Mouse (Mus musculus): ENCODE data around the gene Ecm2. TPM values are rescaled to one million over a fixed set of nuclear protein-coding genes. Genes with fewer than 3 reads are reported as not detected.
A peak's percentile ranks its signal among the peaks of the same experiment; 100 is the strongest.

The Ecm2 gene
- total and polyA plus RNA-seq, 2 experiments, result 0.07 to 0.55 TPM

DNA sequence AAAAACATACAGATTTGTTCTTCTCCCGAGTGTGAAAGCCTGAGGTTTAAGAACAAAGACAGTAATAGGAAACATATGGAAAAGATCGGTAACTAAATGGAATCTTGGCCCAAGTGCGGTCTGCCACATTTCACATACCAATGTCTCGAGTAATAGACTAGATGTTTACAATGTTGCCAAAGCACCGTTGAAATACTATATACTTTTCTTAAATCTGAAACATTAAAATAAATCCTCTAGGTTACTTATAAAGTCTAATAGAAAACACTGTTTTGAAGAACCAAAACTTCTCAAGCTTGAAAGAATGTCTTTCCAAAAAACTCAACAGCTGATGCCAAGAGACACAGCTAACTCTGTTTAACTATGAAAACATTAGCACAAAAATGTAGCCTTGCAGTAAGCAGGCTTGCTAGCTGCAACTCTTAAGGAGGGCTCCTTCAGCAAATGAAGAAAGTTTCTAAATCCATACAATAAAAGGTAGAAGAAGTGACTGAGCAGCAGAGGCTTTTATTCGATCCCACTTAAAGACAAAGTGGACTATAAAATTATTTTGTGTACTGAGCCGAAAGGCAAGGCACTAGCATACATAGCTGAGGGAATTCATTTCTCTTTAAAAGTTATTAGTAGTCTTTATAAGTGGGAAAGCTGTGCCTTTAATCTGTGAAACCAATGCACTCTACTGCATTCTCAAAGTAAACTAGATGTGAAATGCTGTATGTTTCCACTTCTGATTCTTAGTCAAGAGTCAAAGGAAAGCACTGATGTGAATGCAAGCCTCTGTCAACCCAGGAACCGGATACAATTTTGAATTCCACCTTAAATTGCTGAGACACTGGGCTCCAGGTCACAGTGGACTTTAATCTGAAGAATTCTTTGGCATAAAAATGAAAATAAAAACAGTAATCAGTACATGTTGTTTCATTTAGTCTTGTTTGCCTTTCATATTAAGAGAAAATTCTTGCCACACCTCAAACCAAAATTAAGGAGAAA, 77.2 kb downstream of the Ecm2 start, which contains the start of gene Omd:
Gene Omd (plus strand): TSS at position 922 of the 990 bp plus-strand sequence.
- Histone ChIP-seq H3K9ac (ENCODE audit: low read depth, low read length) (no peak within 1 kb of the TSS), H3K27ac (replicated peaks; ENCODE audit: insufficient read depth, low read depth, low read length) (0 out of 2 replicates have a peak within 1 kb of the TSS, but pooled peaks have one; percentile 24), H3K4me1 (ENCODE audit: control insufficient read depth, insufficient read depth, low read length) (peaks cover 4% of the 10 kb centered on the region; the same call in 1 of the 2 replicates), H3K79me2 (ENCODE audit: control insufficient read depth, insufficient read depth, low read length) (no peaks in the 10 kb centered on the region), H3K36me3 (ENCODE audit: control insufficient read depth, insufficient read depth, low read length) (no peaks in the 10 kb centered on the region), H3K4me3 (ENCODE audit: insufficient read depth, low read depth, low read length) (peak within 1 kb of the TSS; percentile 35; the same call in 1 of the 2 replicates), H3K27me3 (ENCODE audit: control insufficient read depth, insufficient read depth, low read length) (no peaks in the 10 kb centered on the region)
- WGBS, result 61% methylated on average over 8 of the region's 8 CpGs
- TF ChIP-seq POLR2A (IDR thresholded peaks at IDR 0.05; ENCODE audit: extremely low read depth, insufficient read depth, low read length), result no peak
- TF ChIP-seq CTCF (IDR thresholded peaks at IDR 0.05; ENCODE audit: low read depth, low read length), result no peak
- DNase-seq (ENCODE audit: extremely low read depth, low read depth, low spot score), result peak; percentile 90

Other genes with a start within 250 kb of the Ecm2 start
- gene Fgd3, start 184.5 kb upstream of the Ecm2 start, total RNA-seq (2014; rRNA removed), result 0.60 and 0.65 TPM in 2 replicates
- 0.40 and 0.51 TPM in 2 replicates for gene Fgd3, start 184.5 kb upstream of the Ecm2 start, polyA plus RNA-seq (2012; rRNA removed)
- 7.4 and 7.6 TPM in 2 replicates for gene Bicd2, start 163.2 kb upstream of the Ecm2 start, total RNA-seq (2014; rRNA removed)
- 6.2 and 8.7 TPM in 2 replicates for gene Bicd2, start 163.2 kb upstream of the Ecm2 start, polyA plus RNA-seq (2012; rRNA removed)
- gene Ippk, start 83.6 kb upstream of the Ecm2 start, total RNA-seq (2014; rRNA removed), result 5.0 and 5.6 TPM in 2 replicates
- gene Ippk, start 83.6 kb upstream of the Ecm2 start, polyA plus RNA-seq (2012; rRNA removed), result 3.2 and 3.9 TPM in 2 replicates
- gene Tes3-ps, start 11.5 kb upstream of the Ecm2 start, total RNA-seq (2014; rRNA removed), result 0.13 and 0.18 TPM in 2 replicates
- 0.04 TPM in 2 replicates for gene Tes3-ps, start 11.5 kb upstream of the Ecm2 start, polyA plus RNA-seq (2012; rRNA removed)
- 0.13 and 0.65 TPM in 2 replicates for gene Aspn, start 39.6 kb downstream of the Ecm2 start, total RNA-seq (2014; rRNA removed)
- not detected in 2 replicates for gene Aspn, start 39.6 kb downstream of the Ecm2 start, polyA plus RNA-seq (2012; rRNA removed)
- gene Omd, start 77.7 kb downstream of the Ecm2 start, total RNA-seq (2014; rRNA removed), result 0.54 and 0.55 TPM in 2 replicates
- gene Omd, start 77.7 kb downstream of the Ecm2 start, polyA plus RNA-seq (2012; rRNA removed), result not detected in 2 replicates
- 1.9 and 2.4 TPM in 2 replicates for gene Ogn, start 103.2 kb downstream of the Ecm2 start, total RNA-seq (2014; rRNA removed)
- gene Ogn, start 103.2 kb downstream of the Ecm2 start, polyA plus RNA-seq (2012; rRNA removed), result 0.23 and 0.47 TPM in 2 replicates
- 0.55 and 1.3 TPM in 2 replicates for gene Cenpp, start 148.0 kb downstream of the Ecm2 start, total RNA-seq (2014; rRNA removed)
- 0.12 TPM in 1 of 2 replicates, not detected in the other for gene Cenpp, start 148.0 kb downstream of the Ecm2 start, polyA plus RNA-seq (2012; rRNA removed)
- gene Nol8, start 148.3 kb downstream of the Ecm2 start, total RNA-seq (2014; rRNA removed), result 5.1 and 6.5 TPM in 2 replicates
- gene Nol8, start 148.3 kb downstream of the Ecm2 start, polyA plus RNA-seq (2012; rRNA removed), result 0.70 and 1.1 TPM in 2 replicates
- gene Iars, start 177.3 kb downstream of the Ecm2 start, total RNA-seq (2014; rRNA removed), result 15.9 and 22.4 TPM in 2 replicates
- 12.9 and 13.5 TPM in 2 replicates for gene Iars, start 177.3 kb downstream of the Ecm2 start, polyA plus RNA-seq (2012; rRNA removed)

All from liver, adult 2 months (tissue).